Mouse (Mus musculus) heart, postnatal 0 days (tissue): ENCODE data around the gene Chga. TPM values are rescaled to one million over a fixed set of nuclear protein-coding genes. Genes with fewer than 3 reads are reported as not detected.

Experiments used
- ATAC-seq: fragments of 200-750 bp; cut with Nextera tagmentation; 2 replicates; pipeline ENCODE4 v1.8.0; 2017; ENCODE audit warnings: low read depth, moderate number of reproducible peaks, moderate library complexity; ENCODE audit not compliant: insufficient read depth
- DNase-seq: peaks from one replicate; pipeline ENCODE4 v3.0.0-alpha.2; 2016; ENCODE audit warnings: low spot score
- H3K27ac ChIP-seq: fragments of 300-500 bp; sonication (generic); 2 replicates; pipeline ENCODE4 v1.5.1; 2014; ENCODE audit warnings: low read depth, mild to moderate bottlenecking
- H3K27me3 ChIP-seq: fragments of 300-500 bp; sonication (generic); 2 replicates; pipeline ENCODE4 v1.6.1; 2014; ENCODE audit warnings: low read length, mixed read lengths; ENCODE audit not compliant: control insufficient read depth, insufficient read depth
- H3K36me3 ChIP-seq: fragments of 300-500 bp; sonication (generic); replicated peaks from 2 replicates; pipeline ENCODE4 v1.6.1; 2014; ENCODE audit warnings: low read length, mixed read lengths; ENCODE audit not compliant: control insufficient read depth, insufficient read depth
- H3K4me1 ChIP-seq: fragments of 300-500 bp; sonication (generic); 2 replicates; pipeline ENCODE4 v1.6.1; 2014; ENCODE audit warnings: antibody characterized with exemption; ENCODE audit not compliant: control insufficient read depth, insufficient read depth
- H3K4me2 ChIP-seq: fragments of 300-500 bp; sonication (generic); 2 replicates; pipeline ENCODE4 v1.6.1; 2014; ENCODE audit warnings: low read depth, mild to moderate bottlenecking, low read length, moderate library complexity
- H3K4me3 ChIP-seq: fragments of 300-500 bp; sonication (generic); 2 replicates; pipeline ENCODE4 v1.5.1; 2014; ENCODE audit warnings: low read depth, low read length
- H3K9ac ChIP-seq: fragments of 300-500 bp; sonication (generic); replicated peaks from 2 replicates; pipeline ENCODE4 v1.6.1; 2014; ENCODE audit warnings: low read depth, low read length, mixed read lengths
- H3K9me3 ChIP-seq: fragments of 300-500 bp; sonication (generic); replicated peaks from 2 replicates; pipeline ENCODE4 v1.6.1; 2016; ENCODE audit warnings: low read length; ENCODE audit not compliant: control insufficient read depth
- CTCF ChIP-seq: IDR thresholded peaks from 2 replicates; pipeline ENCODE4 v1.5.1; 2016; ENCODE audit warnings: antibody characterized with exemption, control low read depth, low read depth
- EP300 ChIP-seq: IDR thresholded peaks from 2 replicates; pipeline ENCODE4 v1.6.1; 2016; ENCODE audit warnings: antibody characterized with exemption, low read depth
- WGBS: fragments of 180-500 bp; shearing (Covaris S2); extraction: QIAGEN DNeasy Blood & Tissue Kit; methylation state at CpG from one replicate; pipeline ENCODE4 v1.1.7; 2014; 5-methylcytosine and 5-hydroxymethylcytosine counted together
- polyA plus RNA-seq: library from polyadenylated mRNA; unstranded; fragments of >200 nt; fragmentation: Nextera tagmentation; extraction: Ambion mirVana; gene quantifications from 2 replicates; pipeline ENCODE4 v1.2.1, GENCODE M21; 2015
- total RNA-seq: library from RNA; depleted of rRNA; stranded (reverse); fragments of >200 nt; gene quantifications from 2 replicates; pipeline ENCODE4 v1.2.3, GENCODE M21; 2014; ENCODE audit warnings: low replicate concordance; rRNA removed

Chga gene
- total and polyA plus RNA-seq, 2 experiments from 2014 or later, result not detected

- H3K4me1 ChIP-seq, result peaks cover 3% of the 10 kb centered on the region; the same call in 1 of the 2 replicates
- no peak for TF ChIP-seq CTCF
- no peak for TF ChIP-seq EP300
- no peak overlapping the region for H3K4me3 ChIP-seq
- WGBS, result 83% methylated on average over 8 of the region's 8 CpGs
- H3K27ac ChIP-seq, result no peak overlapping the region
- no peak overlapping the region for H3K9ac ChIP-seq
- no peak overlapping the region for H3K4me2 ChIP-seq
- no peak for DNase-seq
- no peak for ATAC-seq
- H3K36me3 ChIP-seq, result no peaks in the 10 kb centered on the region
- no peaks in the 10 kb centered on the region for H3K9me3 ChIP-seq
- H3K27me3 ChIP-seq, result no peaks in the 10 kb centered on the region
Observed at GRCm38 (mm10) chr12:102610927-102611326, 56.2 kb downstream of the Chga start.

DNA sequence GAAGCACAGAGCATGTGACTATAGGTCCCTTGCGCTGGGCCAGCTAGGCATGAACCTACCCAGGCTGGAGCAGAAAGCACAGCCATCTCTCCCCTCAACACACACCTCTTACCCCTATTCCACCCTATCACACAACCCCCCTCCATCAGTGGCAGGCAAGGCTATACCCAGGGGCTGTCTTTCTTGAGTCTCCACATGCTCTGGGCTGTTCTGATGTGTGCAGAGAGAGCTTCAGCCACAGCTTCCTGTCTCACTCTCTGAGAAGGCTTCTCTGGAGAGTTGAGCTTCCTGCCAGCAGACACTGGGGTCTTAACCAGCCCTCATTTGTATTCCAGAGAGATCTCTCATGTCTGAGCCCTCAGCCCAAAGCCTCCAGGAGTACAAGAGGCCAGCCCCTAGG, 57.7 kb downstream of the Chga start:
- H3K27ac ChIP-seq, result no peak overlapping the region
- H3K36me3 ChIP-seq, result no peaks in the 10 kb centered on the region
- H3K4me3 ChIP-seq, result no peak overlapping the region
- WGBS, result 94% methylated on average over 1 of the region's 1 CpGs
- TF ChIP-seq EP300, result no peak
- no peak for TF ChIP-seq CTCF
- DNase-seq (no peak), ATAC-seq (no peak)
- H3K4me1 ChIP-seq, result peaks cover 8% of the 10 kb centered on the region; the same call in 1 of the 2 replicates
- H3K9ac ChIP-seq, result no peak overlapping the region
- H3K27me3 ChIP-seq, result no peaks in the 10 kb centered on the region
- no peaks in the 10 kb centered on the region for H3K9me3 ChIP-seq
- no peak overlapping the region for H3K4me2 ChIP-seq

DNA sequence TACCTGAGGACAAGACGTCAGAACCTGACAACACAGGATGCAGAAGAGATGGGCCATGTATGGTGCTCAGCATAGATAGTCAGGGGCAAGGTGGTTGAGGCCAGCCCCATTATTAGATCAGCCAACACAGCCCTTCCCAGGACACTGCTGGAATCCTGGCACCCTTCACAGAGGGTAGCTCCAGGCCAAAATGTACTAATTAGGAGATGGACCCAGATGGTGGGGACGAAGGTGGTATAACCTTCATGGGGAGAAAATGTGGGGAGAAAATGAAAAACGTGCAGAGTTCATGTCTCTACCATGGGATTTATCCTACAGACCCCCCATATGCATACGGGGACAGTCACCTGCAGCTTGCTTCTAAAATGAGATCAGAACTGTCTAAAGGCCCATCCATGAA, 58.6 kb downstream of the Chga start:
- 78% methylated on average over 4 of the region's 4 CpGs for WGBS
- no peaks in the 10 kb centered on the region for H3K9me3 ChIP-seq
- H3K27ac ChIP-seq, result no peak overlapping the region
- H3K36me3 ChIP-seq, result no peaks in the 10 kb centered on the region
- ATAC-seq (no peak), DNase-seq (no peak)
- no peak overlapping the region for H3K4me3 ChIP-seq
- H3K4me1 ChIP-seq, result peaks cover 4% of the 10 kb centered on the region; the same call in 1 of the 2 replicates
- no peak overlapping the region for H3K4me2 ChIP-seq
- TF ChIP-seq CTCF, result no peak
- no peak for TF ChIP-seq EP300
- H3K27me3 ChIP-seq, result no peaks in the 10 kb centered on the region
- H3K9ac ChIP-seq, result no peak overlapping the region

Other genes starting within 250 kb of the Chga start
- gene Lgmn, start 115.2 kb upstream of the Chga start, total RNA-seq, result 97.7 and 118 TPM in 2 replicates
- 94.0 and 96.0 TPM in 2 replicates for gene Lgmn, start 115.2 kb upstream of the Chga start, polyA plus RNA-seq
- 17.4 and 17.7 TPM in 2 replicates for gene Golga5, start 85.8 kb upstream of the Chga start, total RNA-seq
- 23.5 and 24.0 TPM in 2 replicates for gene Golga5, start 85.8 kb upstream of the Chga start, polyA plus RNA-seq
- 6.5 and 9.4 TPM in 2 replicates for gene Itpk1, start 150.0 kb downstream of the Chga start, total RNA-seq
- 2.6 and 3.1 TPM in 2 replicates for gene Itpk1, start 150.0 kb downstream of the Chga start, polyA plus RNA-seq
- 1.2 TPM in 1 of 2 replicates, not detected in the other for gene Moap1, start 188.7 kb downstream of the Chga start, total RNA-seq
- gene Moap1, start 188.7 kb downstream of the Chga start, polyA plus RNA-seq, result 11.3 and 11.6 TPM in 2 replicates
- gene Tmem251, start 188.8 kb downstream of the Chga start, total RNA-seq, result 2.6 and 9.3 TPM in 2 replicates
- 7.7 and 10.0 TPM in 2 replicates for gene Tmem251, start 188.8 kb downstream of the Chga start, polyA plus RNA-seq
- gene Gm28051, start 202.8 kb downstream of the Chga start, total RNA-seq, result not detected in 2 replicates
- not detected in 2 replicates for gene Gm28051, start 202.8 kb downstream of the Chga start, polyA plus RNA-seq
- 1.8 and 5.7 TPM in 2 replicates for gene Gon7, start 202.8 kb downstream of the Chga start, total RNA-seq
- 17.2 and 20.5 TPM in 2 replicates for gene Gon7, start 202.8 kb downstream of the Chga start, polyA plus RNA-seq
- 44.0 and 52.3 TPM in 2 replicates for gene Ubr7, start 203.0 kb downstream of the Chga start, total RNA-seq
- 22.4 and 23.5 TPM in 2 replicates for gene Ubr7, start 203.0 kb downstream of the Chga start, polyA plus RNA-seq
- gene Gm20604, start 203.7 kb downstream of the Chga start, total RNA-seq, result 5.7 and 11.2 TPM in 2 replicates
- gene Gm20604, start 203.7 kb downstream of the Chga start, polyA plus RNA-seq, result 12.1 and 13.4 TPM in 2 replicates